Mouse (Mus musculus): ENCODE measurements around the gene Rptor. TPM values are rescaled to one million over a fixed set of nuclear protein-coding genes. Genes with fewer than 3 reads are reported as not detected.

Gene Rptor
- total and polyA plus RNA-seq, 3 experiments: 19.7 to 32.4 (median 32.1) TPM

- Histone ChIP-seq H3K36me3 (ENCODE audit: control insufficient read depth, insufficient read depth, low read length) (no peaks in the 10 kb centered on the region), H3K27ac (no peak overlapping the region), H3K4me3 (no peak overlapping the region), H3K27me3 (ENCODE audit: control insufficient read depth, insufficient read depth, low read length) (no peaks in the 10 kb centered on the region), H3K79me2 (replicated peaks; ENCODE audit: control insufficient read depth, insufficient read depth, low read length) (peaks cover 2% of the 10 kb centered on the region), H3K4me1 (ENCODE audit: control insufficient read depth, insufficient read depth, low read length) (peaks cover 8% of the 10 kb centered on the region), H3K9ac (ENCODE audit: low read depth, low read length) (no peak overlapping the region)
- DNase-seq: no peak
- WGBS: 60% methylated on average over 4 of the region's 4 CpGs
- TF ChIP-seq EP300 (IDR thresholded peaks at IDR 0.05; ENCODE audit: insufficient read depth, low read depth, low read length) (no peak), POLR2A (IDR thresholded peaks at IDR 0.05; ENCODE audit: insufficient read depth, low read depth, low read length) (no peak), CTCF (IDR thresholded peaks at IDR 0.05) (no peak)
- intact Hi-C loops (cut with DNase I): no loop called here
Measured at GRCm38 (mm10) chr11:119624401-119624800, 21.7 kb downstream of the Rptor start.

- Histone ChIP-seq H3K27me3 (ENCODE audit: control insufficient read depth, insufficient read depth, low read length) (no peaks in the 10 kb centered on the region), H3K4me3 (no peak overlapping the region), H3K4me1 (ENCODE audit: control insufficient read depth, insufficient read depth, low read length) (peaks cover 8% of the 10 kb centered on the region), H3K79me2 (replicated peaks; ENCODE audit: control insufficient read depth, insufficient read depth, low read length) (peaks cover 2% of the 10 kb centered on the region), H3K36me3 (ENCODE audit: control insufficient read depth, insufficient read depth, low read length) (no peaks in the 10 kb centered on the region), H3K27ac (no peak overlapping the region), H3K9ac (ENCODE audit: low read depth, low read length) (no peak overlapping the region)
- DNase-seq: no peak
- intact Hi-C loops (cut with DNase I): no loop called here
- 38% methylated on average over 3 of the region's 3 CpGs for WGBS
- TF ChIP-seq POLR2A (IDR thresholded peaks at IDR 0.05; ENCODE audit: insufficient read depth, low read depth, low read length) (no peak), CTCF (IDR thresholded peaks at IDR 0.05) (no peak), EP300 (IDR thresholded peaks at IDR 0.05; ENCODE audit: insufficient read depth, low read depth, low read length) (no peak)
Measured at GRCm38 (mm10) chr11:119624955-119625354, 22.2 kb downstream of the Rptor start.

GRCm38 (mm10) chr11:119625476-119625875, 22.8 kb downstream of the Rptor start:
- peaks cover 8% of the 10 kb centered on the region for H3K4me1 ChIP-seq (ENCODE audit: control insufficient read depth, insufficient read depth, low read length)
- no peak overlapping the region for H3K4me3 ChIP-seq
- H3K36me3 ChIP-seq (ENCODE audit: control insufficient read depth, insufficient read depth, low read length): no peaks in the 10 kb centered on the region
- DNase-seq: no peak
- intact Hi-C loops (cut with DNase I): no loop called here
- WGBS: 58% methylated on average over 6 of the region's 6 CpGs
- peaks cover 2% of the 10 kb centered on the region for H3K79me2 ChIP-seq (replicated peaks; ENCODE audit: control insufficient read depth, insufficient read depth, low read length)
- TF ChIP-seq CTCF (IDR thresholded peaks at IDR 0.05) (no peak), POLR2A (IDR thresholded peaks at IDR 0.05; ENCODE audit: insufficient read depth, low read depth, low read length) (no peak), EP300 (IDR thresholded peaks at IDR 0.05; ENCODE audit: insufficient read depth, low read depth, low read length) (no peak)
- no peaks in the 10 kb centered on the region for H3K27me3 ChIP-seq (ENCODE audit: control insufficient read depth, insufficient read depth, low read length)
- no peak overlapping the region for H3K9ac ChIP-seq (ENCODE audit: low read depth, low read length)
- no peak overlapping the region for H3K27ac ChIP-seq

- Histone ChIP-seq H3K79me2 (replicated peaks; ENCODE audit: control insufficient read depth, insufficient read depth, low read length) (peaks cover 2% of the 10 kb centered on the region), H3K4me1 (ENCODE audit: control insufficient read depth, insufficient read depth, low read length) (peaks cover 8% of the 10 kb centered on the region), H3K4me3 (no peak overlapping the region), H3K9ac (ENCODE audit: low read depth, low read length) (no peak overlapping the region), H3K27me3 (ENCODE audit: control insufficient read depth, insufficient read depth, low read length) (no peaks in the 10 kb centered on the region), H3K27ac (no peak overlapping the region), H3K36me3 (ENCODE audit: control insufficient read depth, insufficient read depth, low read length) (no peaks in the 10 kb centered on the region)
- TF ChIP-seq POLR2A (IDR thresholded peaks at IDR 0.05; ENCODE audit: insufficient read depth, low read depth, low read length) (no peak), EP300 (IDR thresholded peaks at IDR 0.05; ENCODE audit: insufficient read depth, low read depth, low read length) (no peak), CTCF (IDR thresholded peaks at IDR 0.05) (no peak)
- DNase-seq: no peak
- 87% methylated on average over 6 of the region's 6 CpGs for WGBS
- intact Hi-C loops (cut with DNase I): no loop called here
Measured at GRCm38 (mm10) chr11:119625943-119626342, 23.2 kb downstream of the Rptor start.

- Histone ChIP-seq H3K4me1 (ENCODE audit: control insufficient read depth, insufficient read depth, low read length) (peaks cover 11% of the 10 kb centered on the region), H3K79me2 (replicated peaks; ENCODE audit: control insufficient read depth, insufficient read depth, low read length) (peaks cover 3% of the 10 kb centered on the region), H3K36me3 (ENCODE audit: control insufficient read depth, insufficient read depth, low read length) (no peaks in the 10 kb centered on the region), H3K9ac (ENCODE audit: low read depth, low read length) (no peak overlapping the region), H3K4me3 (no peak overlapping the region), H3K27ac (no peak overlapping the region), H3K27me3 (ENCODE audit: control insufficient read depth, insufficient read depth, low read length) (no peaks in the 10 kb centered on the region)
- TF ChIP-seq POLR2A (IDR thresholded peaks at IDR 0.05; ENCODE audit: insufficient read depth, low read depth, low read length) (no peak), CTCF (IDR thresholded peaks at IDR 0.05) (peak; percentile 36)
- WGBS: 69% methylated on average over 3 of the region's 3 CpGs
- DNase-seq: no peak
- intact Hi-C loops (cut with DNase I): no loop called here
Measured at GRCm38 (mm10) chr11:119627243-119627642, 24.5 kb downstream of the Rptor start.

GRCm38 (mm10) chr11:119629072-119629471, 26.4 kb downstream of the Rptor start:
- intact Hi-C loops (cut with DNase I): no loop called here
- Histone ChIP-seq H3K9ac (ENCODE audit: low read depth, low read length) (no peak overlapping the region), H3K4me3 (no peak overlapping the region), H3K36me3 (ENCODE audit: control insufficient read depth, insufficient read depth, low read length) (no peaks in the 10 kb centered on the region), H3K79me2 (replicated peaks; ENCODE audit: control insufficient read depth, insufficient read depth, low read length) (peaks cover 3% of the 10 kb centered on the region; the same call in 1 of the 2 replicates), H3K4me1 (ENCODE audit: control insufficient read depth, insufficient read depth, low read length) (peaks cover 11% of the 10 kb centered on the region), H3K27me3 (ENCODE audit: control insufficient read depth, insufficient read depth, low read length) (no peaks in the 10 kb centered on the region), H3K27ac (no peak overlapping the region)
- no peak for DNase-seq
- WGBS: 87% methylated on average over 3 of the region's 3 CpGs
- TF ChIP-seq EP300 (IDR thresholded peaks at IDR 0.05; ENCODE audit: insufficient read depth, low read depth, low read length): no peak
- TF ChIP-seq POLR2A (IDR thresholded peaks at IDR 0.05; ENCODE audit: insufficient read depth, low read depth, low read length): no peak
- no peak for TF ChIP-seq CTCF (IDR thresholded peaks at IDR 0.05)

All from heart, adult 2 months (tissue).